Mouse (Mus musculus) cerebellum, adult 2 months (tissue): Measurements from ENCODE around the gene Gmds.

Experiments
- CTCF ChIP-seq: fragments of 200-500 bp; IDR thresholded peaks from 2 replicates; pipeline ENCODE4 v1.5.1; 2011; ENCODE audit warnings: low read depth, mild to moderate bottlenecking, control low read depth, low read length, moderate library complexity, borderline replicate concordance; ENCODE audit not compliant: insufficient read depth
- POLR2A ChIP-seq: fragments of 200-500 bp; IDR thresholded peaks from 2 replicates; pipeline ENCODE4 v1.6.1; 2011; ENCODE audit warnings: low read length, control low read depth, borderline replicate concordance; ENCODE audit not compliant: insufficient read depth

- TF ChIP-seq CTCF (no peak), POLR2A (no peak)
These were observed 565.7 kb downstream of the Gmds start for GRCm38 (mm10) chr13:31772882-31773281.
